Comparison of ENCODE assay signal across 39 mouse cellular contexts in genomic region chr16:32764550-32764949, GRCm38 (mm10). TPM values are rescaled to one million over a fixed set of nuclear protein-coding genes. Genes with fewer than 3 reads are reported as not detected.
"Had no signal": no experiment of that assay in that cellular context is flagged by ENCODE, and none has a peak within 500 bp of the region (broad histone marks: within the 10 kb centered on the region; RNA-seq: fewer than 3 reads in every experiment).

No protein-coding gene starts in this region.

- DNase-seq: gastrocnemius, adult 2 months; gastrocnemius, postnatal 10 days; gastrocnemius, postnatal 25 days; heart, adult 18-20 months; heart, postnatal 10 days; heart, postnatal 4 days; kidney, adult 18-20 months; kidney, adult 8-10 months; kidney, postnatal 10 days; kidney, postnatal 25 days; kidney, postnatal 4 days had no signal

- ATAC-seq: hindbrain, embryonic 16.5 days; inflammation-experienced regulatory T-cells, adult 6 months; intestine, embryonic 16.5 days had no signal

- H3K4me2 ChIP-seq: heart, embryonic 12.5 days; hindbrain, embryonic 12.5 days; hindbrain, embryonic 14.5 days; limb, embryonic 12.5 days; liver, embryonic 11.5 days had no signal

- H3K4me3 ChIP-seq: gastrocnemius, adult 2 months; heart, embryonic 10.5 days; heart, embryonic 12.5 days; hindbrain, embryonic 10.5 days; hindbrain, embryonic 12.5 days; layer of hippocampus, adult 2 months; left cerebral cortex, adult 2 months; limb, embryonic 10.5 days; limb, embryonic 12.5 days had no signal

- H3K27ac ChIP-seq: gastrocnemius, adult 2 months; heart, embryonic 10.5 days; hindbrain, embryonic 10.5 days; hindbrain, embryonic 12.5 days; hindbrain, embryonic 14.5 days; layer of hippocampus, adult 2 months; left cerebral cortex, adult 2 months; limb, embryonic 10.5 days; limb, embryonic 12.5 days; liver, embryonic 14.5 days had no signal

- H3K9ac ChIP-seq: heart, embryonic 12.5 days; hindbrain, embryonic 12.5 days; hindbrain, embryonic 14.5 days; limb, embryonic 12.5 days; liver, embryonic 14.5 days had no signal

- H3K27me3 ChIP-seq: hindbrain, embryonic 12.5 days; limb, embryonic 12.5 days had no signal

- H3K9me3 ChIP-seq: heart, embryonic 10.5 days; hindbrain, embryonic 12.5 days; limb, embryonic 10.5 days; limb, embryonic 12.5 days had no signal

- H3K36me3 ChIP-seq: heart, embryonic 10.5 days; heart, embryonic 12.5 days; hindbrain, embryonic 10.5 days; hindbrain, embryonic 12.5 days; limb, embryonic 10.5 days; limb, embryonic 12.5 days had no signal

- H3K4me1 ChIP-seq: hindbrain, embryonic 12.5 days; limb, embryonic 12.5 days had no signal

RNA-seq across cellular contexts. Expression of gene Muc4, which starts 28.9 kb away (rescaled TPM):
- total RNA-seq: granulocyte monocyte progenitor cell, adult 5-6 weeks; heart, postnatal 4 days; layer of hippocampus, adult 2 months; layer of hippocampus, postnatal 10 days; layer of hippocampus, postnatal 25 days; left cerebral cortex, adult 2 months; left cerebral cortex, postnatal 14 days; left cerebral cortex, postnatal 36 days had no signal
- polyA plus RNA-seq: heart, embryonic 14.5 days; hindbrain, embryonic 14.5 days; hindbrain, embryonic 16.5 days; limb, embryonic 10.5 days; limb, embryonic 12.5 days had no signal

RNA-seq across cellular contexts. Expression of gene Muc20, which starts 32.7 kb away (rescaled TPM):
- total RNA-seq: granulocyte monocyte progenitor cell, adult 5-6 weeks; layer of hippocampus, adult 2 months; layer of hippocampus, postnatal 10 days; layer of hippocampus, postnatal 25 days; left cerebral cortex, adult 2 months; left cerebral cortex, postnatal 14 days; left cerebral cortex, postnatal 36 days had no signal
- polyA plus RNA-seq: frontal cortex, adult 2 months; hindbrain, embryonic 10.5 days; hindbrain, embryonic 14.5 days; hindbrain, embryonic 16.5 days; limb, embryonic 10.5 days; limb, embryonic 12.5 days; liver, embryonic 11.5 days had no signal

RNA-seq across cellular contexts. Expression of gene Smbd1, which starts 45.7 kb away (rescaled TPM):
- total RNA-seq: gastrocnemius, adult 2 months; gastrocnemius, postnatal 10 days; gastrocnemius, postnatal 25 days; gastrocnemius, postnatal 4 days; granulocyte monocyte progenitor cell, adult 5-6 weeks; heart, adult 18-20 months; heart, adult 8-10 months; heart, postnatal 10 days; heart, postnatal 25 days; heart, postnatal 4 days; layer of hippocampus, adult 2 months; layer of hippocampus, postnatal 10 days; layer of hippocampus, postnatal 25 days; left cerebral cortex, adult 2 months; left cerebral cortex, postnatal 14 days; left cerebral cortex, postnatal 36 days had no signal
- polyA plus RNA-seq: frontal cortex, adult 2 months; heart, embryonic 10.5 days; heart, embryonic 12.5 days; heart, embryonic 14.5 days; heart, embryonic 16.5 days; hindbrain, embryonic 10.5 days; hindbrain, embryonic 12.5 days; hindbrain, embryonic 14.5 days; hindbrain, embryonic 16.5 days; inflammation-experienced regulatory T-cells, adult 6 months; kidney, embryonic 14.5 days; kidney, embryonic 16.5 days; limb, embryonic 10.5 days; limb, embryonic 12.5 days; limb, embryonic 14.5 days; liver, embryonic 11.5 days had no signal
